Mouse (Mus musculus): ENCODE data around the gene Cyp24a1.

GRCm38 (mm10) chr2:170474125-170474524 is 22.8 kb downstream of the Cyp24a1 start:
- no peak for TF ChIP-seq POLR2A (IDR thresholded peaks at IDR 0.05; ENCODE audit: control insufficient read depth, extremely low read depth, insufficient read depth, low read length, poor library complexity)
- TF ChIP-seq CTCF (IDR thresholded peaks at IDR 0.05; ENCODE audit: borderline replicate concordance, control insufficient read depth, extremely low read depth, insufficient read depth, low read length, poor library complexity) = no peak

All from thymus, adult 2 months (tissue).